Mouse (Mus musculus) small intestine, adult 2 months (tissue): ENCODE measurements around the gene Usp2.

Source experiments
- CTCF ChIP-seq: fragments of 200-500 bp; IDR thresholded peaks from 2 replicates; pipeline ENCODE4 v1.5.1; 2012; ENCODE audit warnings: low read depth, mild to moderate bottlenecking, control low read depth, inconsistent platforms, low read length, moderate library complexity, mixed read lengths; ENCODE audit not compliant: insufficient replicate concordance, insufficient read length; ENCODE audit errors: extremely low read depth
- POLR2A ChIP-seq: fragments of 200-500 bp; IDR thresholded peaks from 2 replicates; pipeline ENCODE4 v1.6.1; 2012; ENCODE audit warnings: low read depth, mild to moderate bottlenecking, control low read depth, inconsistent platforms, low read length, moderate library complexity

DNA sequence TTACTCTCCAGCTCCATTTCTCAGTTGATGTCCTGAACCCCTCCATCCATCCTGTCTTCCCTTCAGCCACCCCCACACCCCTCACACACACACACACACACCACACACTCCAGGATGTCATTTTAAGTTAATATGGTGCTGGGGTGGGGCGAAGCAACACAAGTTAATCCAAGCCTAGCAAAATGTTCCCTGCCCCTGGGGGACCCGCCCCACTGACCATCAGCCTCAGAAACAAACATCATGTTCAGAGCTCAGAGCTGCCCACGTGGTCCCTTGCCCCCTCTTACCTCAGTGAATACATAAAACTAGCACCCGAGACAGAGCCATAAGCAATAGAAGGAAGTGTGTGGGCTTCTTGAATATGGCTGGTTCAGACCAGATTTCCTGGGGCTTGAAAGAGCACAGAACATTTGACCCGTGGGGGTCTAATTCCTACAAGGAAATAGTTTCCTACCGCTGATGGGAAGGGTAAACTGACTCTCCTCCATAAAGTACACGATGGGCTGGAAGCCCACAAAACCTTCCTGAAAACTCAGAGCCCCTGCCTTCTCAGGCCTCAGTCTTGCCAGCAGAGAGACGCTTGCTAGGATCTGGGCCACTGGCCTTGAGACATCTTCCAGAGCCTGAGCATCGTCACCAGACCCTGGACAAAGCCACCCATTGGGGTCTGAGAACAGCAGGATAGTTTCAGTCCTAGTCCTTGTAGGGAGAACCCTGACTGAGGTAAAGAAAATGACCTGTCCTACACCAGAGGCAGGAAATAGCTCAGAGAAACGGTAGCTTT, 13.4 kb downstream of the Usp2 start:
- TF ChIP-seq POLR2A (no peak), CTCF (no peak)
